ENCODE assay signal across 9 mouse cellular contexts in the genomic region with DNA sequence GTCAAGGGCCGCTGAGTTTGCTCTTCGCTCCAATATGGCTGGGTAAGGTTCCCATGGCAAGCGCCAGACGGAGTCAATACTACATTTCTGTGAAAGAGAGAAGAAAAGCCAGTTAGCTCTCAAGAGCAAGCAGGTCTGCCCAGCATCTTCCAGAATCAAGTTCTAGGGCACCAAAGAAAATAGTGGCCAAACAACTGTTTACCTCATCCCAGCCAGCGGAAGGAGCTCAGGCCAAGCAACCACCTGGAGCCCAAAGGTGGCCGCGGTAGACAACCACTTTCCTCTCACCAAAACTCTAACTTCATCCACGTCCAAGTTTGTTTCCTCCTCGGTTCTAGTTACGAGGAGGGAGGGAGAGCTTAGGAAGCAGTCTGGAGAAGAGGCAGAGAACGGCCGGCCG. TPM values are rescaled to one million over a fixed set of nuclear protein-coding genes. Genes with fewer than 3 reads are reported as not detected.
DNase-seq lines count a peak whose midpoint lies in the region; ATAC-seq and TF ChIP-seq lines count a peak whose summit lies in the region.
"Had no signal": no experiment of that assay in that cellular context is flagged by ENCODE, and none has a peak within 500 bp of the region (broad histone marks: within the 10 kb centered on the region; RNA-seq: fewer than 3 reads in every experiment).

No protein-coding gene starts in this region.

- H3K36me3 ChIP-seq in heart, embryonic 11.5 days (ENCODE audit: control insufficient read depth, insufficient read depth, low read length), result no peaks in the 10 kb centered on the region
- no peaks in the 10 kb centered on the region for H3K36me3 ChIP-seq in E14TG2a.4 (ENCODE audit: insufficient read depth, low read length)
- no peaks in the 10 kb centered on the region for H3K36me3 ChIP-seq in forebrain, embryonic 16.5 days (ENCODE audit: control insufficient read depth, insufficient read depth)
- no peaks in the 10 kb centered on the region for H3K36me3 ChIP-seq in liver, embryonic 14.5 days (replicated peaks; ENCODE audit: control insufficient read depth, insufficient read depth, low read depth)

- TF ChIP-seq EP300 in liver, embryonic 14.5 days (IDR thresholded peaks at IDR 0.05; ENCODE audit: low read depth), result no peak

- no peak for TF ChIP-seq CTCF in E14TG2a.4 (conservative IDR thresholded peaks at IDR 0.05; ENCODE audit: low read length)
- TF ChIP-seq CTCF in liver, embryonic 14.5 days (IDR thresholded peaks at IDR 0.05; ENCODE audit: low read depth), result no peak

- no peak overlapping the region for H3K27ac ChIP-seq in heart, embryonic 11.5 days (ENCODE audit: low read depth, low read length)
- no peak overlapping the region for H3K27ac ChIP-seq in forebrain, embryonic 16.5 days (ENCODE audit: low read length)
- no peak overlapping the region for H3K27ac ChIP-seq in liver, embryonic 14.5 days

- H3K4me2 ChIP-seq in heart, embryonic 11.5 days, result peak overlapping the region; percentile 98
- peak overlapping the region; percentile 90 for H3K4me2 ChIP-seq in forebrain, embryonic 16.5 days (ENCODE audit: low read length)
- H3K4me2 ChIP-seq in liver, embryonic 14.5 days (ENCODE audit: low read depth), result peak overlapping the region; percentile 64; the same call in 1 of the 2 replicates

- intact Hi-C loops in gastrocnemius, postnatal 36 days (cut with DNase I), result no loop called here

- WGBS in heart, embryonic 11.5 days (ENCODE audit: insufficient replicate concordance), result 14% methylated on average over 13 of the region's 13 CpGs
- WGBS in forebrain, embryonic 16.5 days, result 15% methylated on average over 13 of the region's 13 CpGs
- WGBS in liver, embryonic 14.5 days (ENCODE audit: insufficient replicate concordance), result 32% methylated on average over 13 of the region's 13 CpGs

- no peak for DNase-seq in heart, adult 18-20 months
- no peak for DNase-seq in liver, embryonic 14.5 days (ENCODE audit: low read depth in 3 of 3, low spot score in 3 of 3)
- DNase-seq in urinary bladder, postnatal 25 days (ENCODE audit: low spot score), result no peak
- no peak for DNase-seq in spleen, adult 18-20 months
- DNase-seq in gastrocnemius, postnatal 36 days, result no peak

- ATAC-seq in heart, embryonic 11.5 days (replicated peaks; ENCODE audit: insufficient number of reproducible peaks, low FRiP score, low TSS enrichment), result no peak
- no peak for ATAC-seq in forebrain, embryonic 16.5 days
- ATAC-seq in liver, embryonic 14.5 days (ENCODE audit: insufficient read depth), result no peak

- H3K4me3 ChIP-seq in heart, embryonic 11.5 days (ENCODE audit: low read depth, low read length), result peak overlapping the region; percentile 64
- H3K4me3 ChIP-seq in E14TG2a.4 (replicated peaks; ENCODE audit: low read length), result peak overlapping the region; percentile 82
- peak overlapping the region; percentile 63 for H3K4me3 ChIP-seq in forebrain, embryonic 16.5 days (replicated peaks; ENCODE audit: low read length)
- H3K4me3 ChIP-seq in liver, embryonic 14.5 days (ENCODE audit: insufficient read depth in 1 of 2, low read depth in 2 of 2, low read length in 2 of 2), result 0 out of 4 replicates have a peak overlapping the region, but pooled peaks of 1 of the 2 experiments have one; percentile 14

- peaks cover 22% of the 10 kb centered on the region for H3K4me1 ChIP-seq in heart, embryonic 11.5 days (ENCODE audit: control insufficient read depth, insufficient read depth, low read length)
- peaks cover 36% of the 10 kb centered on the region for H3K4me1 ChIP-seq in E14TG2a.4 (replicated peaks; ENCODE audit: low read depth, low read length)
- H3K4me1 ChIP-seq in forebrain, embryonic 16.5 days (replicated peaks; ENCODE audit: control insufficient read depth, insufficient read depth, low read length), result peaks cover 26% of the 10 kb centered on the region
- H3K4me1 ChIP-seq in liver, embryonic 14.5 days (replicated peaks; ENCODE audit: control insufficient read depth in 2 of 2, insufficient read depth in 2 of 2, low read length in 1 of 2), result peaks cover 0 to 3% of the 10 kb centered on the region in 2 experiments; a peak in 2 of 4 replicates

- peaks cover 57% of the 10 kb centered on the region for H3K27me3 ChIP-seq in heart, embryonic 11.5 days (ENCODE audit: control insufficient read depth, insufficient read depth, low read length)
- peaks cover 78% of the 10 kb centered on the region for H3K27me3 ChIP-seq in E14TG2a.4 (ENCODE audit: insufficient read depth, low read length)
- peaks cover 52% of the 10 kb centered on the region for H3K27me3 ChIP-seq in forebrain, embryonic 16.5 days (replicated peaks; ENCODE audit: control insufficient read depth, insufficient read depth, low read length)
- peaks cover 61% of the 10 kb centered on the region for H3K27me3 ChIP-seq in liver, embryonic 14.5 days (ENCODE audit: control insufficient read depth, insufficient read depth, low read length)

- H3K9me3 ChIP-seq in heart, embryonic 11.5 days (replicated peaks; ENCODE audit: control insufficient read depth, low read length), result no peaks in the 10 kb centered on the region
- no peaks in the 10 kb centered on the region; the same call in 1 of the 2 replicates for H3K9me3 ChIP-seq in E14TG2a.4 (ENCODE audit: low read length)
- H3K9me3 ChIP-seq in forebrain, embryonic 16.5 days (ENCODE audit: control insufficient read depth, low read length), result no peaks in the 10 kb centered on the region
- H3K9me3 ChIP-seq in liver, embryonic 14.5 days (ENCODE audit: control insufficient read depth, low read length), result no peaks in the 10 kb centered on the region

- H3K9ac ChIP-seq in heart, embryonic 11.5 days (ENCODE audit: low read depth, low read length), result no peak overlapping the region
- peak overlapping the region; percentile 57; the same call in 1 of the 2 replicates for H3K9ac ChIP-seq in forebrain, embryonic 16.5 days (replicated peaks; ENCODE audit: low read depth, low read length)
- no peak overlapping the region for H3K9ac ChIP-seq in liver, embryonic 14.5 days (replicated peaks)

RNA-seq across cellular contexts. Expression of gene Efcc1, which starts 0.5 kb away (rescaled TPM):
- polyA plus RNA-seq in heart, embryonic 11.5 days (2014; fragmentation: Nextera tagmentation; extraction: Ambion mirVana), result 0.25 TPM in 1 of 2 replicates, not detected in the other
- 1 to 10 TPM in 1 of 2 experiments, under 1 TPM in 1; 0.94 to 1.3 TPM for total RNA-seq in heart, adult 18-20 months (2021)
- 1.8 and 2.3 TPM in 2 replicates for polyA plus RNA-seq in forebrain, embryonic 16.5 days (2015; fragmentation: Nextera tagmentation; extraction: Ambion mirVana)
- polyA plus RNA-seq in liver, embryonic 14.5 days (2012; rRNA removed), result 0.09 and 0.16 TPM in 2 replicates
- 0.17 and 0.27 TPM in 2 replicates for polyA plus RNA-seq in liver, embryonic 14.5 days (2014; fragmentation: Nextera tagmentation; extraction: Ambion mirVana)
- under 1 TPM; 0.81 to 0.84 TPM for total RNA-seq in gastrocnemius, postnatal 36 days (2021)

RNA-seq across cellular contexts. Expression of gene Gp9, which starts 47.7 kb away (rescaled TPM):
- 6.1 and 7.1 TPM in 2 replicates for polyA plus RNA-seq in heart, embryonic 11.5 days (2014; fragmentation: Nextera tagmentation; extraction: Ambion mirVana)
- 1 to 10 TPM; 1.2 TPM for total RNA-seq in heart, adult 18-20 months (2021)
- 0.24 and 0.39 TPM in 2 replicates for polyA plus RNA-seq in forebrain, embryonic 16.5 days (2015; fragmentation: Nextera tagmentation; extraction: Ambion mirVana)
- 35.1 and 62.4 TPM in 2 replicates for polyA plus RNA-seq in liver, embryonic 14.5 days (2012; rRNA removed)
- 29.1 and 35.2 TPM in 2 replicates for polyA plus RNA-seq in liver, embryonic 14.5 days (2014; fragmentation: Nextera tagmentation; extraction: Ambion mirVana)
- total RNA-seq in gastrocnemius, postnatal 36 days (2021), result not detected
- polyA plus RNA-seq: C2C12 had no signal

RNA-seq across cellular contexts. Expression of gene Aplf, which starts 58.1 kb away (rescaled TPM):
- polyA plus RNA-seq in heart, embryonic 11.5 days (2014; fragmentation: Nextera tagmentation; extraction: Ambion mirVana), result 9.3 and 10.1 TPM in 2 replicates
- 1 to 10 TPM; 2.2 to 3.0 TPM for total RNA-seq in heart, adult 18-20 months (2021)
- polyA plus RNA-seq in forebrain, embryonic 16.5 days (2015; fragmentation: Nextera tagmentation; extraction: Ambion mirVana), result 13.6 and 15.3 TPM in 2 replicates
- polyA plus RNA-seq in liver, embryonic 14.5 days (2012; rRNA removed), result 6.6 and 9.5 TPM in 2 replicates
- polyA plus RNA-seq in liver, embryonic 14.5 days (2014; fragmentation: Nextera tagmentation; extraction: Ambion mirVana), result 16.5 and 17.9 TPM in 2 replicates
- 1 to 10 TPM; 2.8 to 3.4 TPM for total RNA-seq in gastrocnemius, postnatal 36 days (2021)
